Mouse (Mus musculus): ENCODE measurements at regions not wholly inside any gene's neighbourhood (a gene's known extent, or its start where the extent isn't known, plus 50 kb on each side); places are given as distances from the start of the nearest gene placed in this dataset.

DNA sequence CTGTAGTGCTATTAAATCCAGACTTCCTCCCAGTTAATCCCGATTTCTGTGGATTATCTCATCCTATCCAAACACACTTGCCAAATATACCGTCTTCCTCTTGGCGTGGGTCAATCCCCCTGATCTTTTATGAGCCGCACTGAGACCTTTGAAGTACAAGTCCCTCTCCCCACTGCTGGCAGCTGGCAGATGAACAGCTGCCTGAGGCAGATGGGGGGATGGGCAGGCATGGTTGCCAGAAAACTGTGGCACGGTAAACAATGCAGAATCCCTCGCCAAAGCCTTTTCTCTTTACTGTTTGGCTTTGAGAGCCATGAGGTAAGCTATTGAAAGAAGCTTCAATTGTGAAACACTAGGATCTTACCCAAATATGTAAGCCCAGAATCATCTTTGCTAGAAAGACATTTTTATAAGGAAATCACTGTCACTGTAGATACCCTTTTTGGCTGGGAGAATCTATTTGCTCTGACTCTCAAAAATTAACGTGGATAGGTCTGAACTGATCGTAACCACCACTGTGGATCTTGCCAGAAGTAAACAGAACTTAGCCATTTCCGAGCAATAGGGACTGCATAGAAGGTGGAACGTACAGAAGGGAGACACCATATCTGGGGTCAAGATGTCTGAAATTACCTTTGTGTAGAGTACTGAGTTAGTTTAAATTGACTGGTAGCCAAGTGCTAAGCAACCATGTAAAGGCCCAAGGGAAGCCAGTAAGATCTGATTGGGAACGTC is 221.5 kb downstream of the Ahr start:
- Histone ChIP-seq H3K9me3 (no peaks in the 10 kb centered on the region), H3K4me1 (replicated peaks) (no peaks in the 10 kb centered on the region), H3K4me3 (no peak overlapping the region), H3K27me3 (no peaks in the 10 kb centered on the region), H3K4me2 (no peak overlapping the region), H3K9ac (no peak overlapping the region), H3K36me3 (no peaks in the 10 kb centered on the region), H3K27ac (replicated peaks) (no peak overlapping the region)
- WGBS: 40% methylated on average over 11 of the region's 11 CpGs
- peak; percentile 75; the same call in 1 of the 2 replicates for ATAC-seq (ENCODE audit: low FRiP score, low read depth)

DNA sequence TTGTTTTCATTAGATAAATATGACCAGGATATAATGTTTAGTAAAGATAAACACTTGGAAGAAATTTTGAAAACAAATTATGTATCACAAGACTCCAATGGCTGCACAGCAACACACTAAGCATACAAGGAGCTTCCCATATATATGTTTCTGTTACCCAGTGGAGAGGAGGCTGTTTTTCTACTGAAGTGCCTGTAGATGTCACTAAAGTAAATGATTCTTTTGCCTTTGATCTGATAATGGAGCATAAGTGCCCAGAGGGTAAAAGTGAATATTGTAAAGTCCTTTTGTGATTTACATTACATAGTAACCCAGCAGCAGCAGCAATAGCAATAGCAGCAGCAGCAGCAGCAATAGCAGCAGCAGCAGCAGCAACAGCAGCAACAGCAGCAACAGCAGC is 226.3 kb downstream of the Ahr start:
- H3K9ac ChIP-seq: no peak overlapping the region
- no peak overlapping the region for H3K27ac ChIP-seq (replicated peaks)
- no peak overlapping the region for H3K4me2 ChIP-seq
- no peaks in the 10 kb centered on the region for H3K4me1 ChIP-seq (replicated peaks)
- H3K36me3 ChIP-seq: no peaks in the 10 kb centered on the region
- H3K9me3 ChIP-seq: no peaks in the 10 kb centered on the region
- no peak overlapping the region for H3K4me3 ChIP-seq
- H3K27me3 ChIP-seq: no peaks in the 10 kb centered on the region
- no peak for ATAC-seq (ENCODE audit: low FRiP score, low read depth)

DNA sequence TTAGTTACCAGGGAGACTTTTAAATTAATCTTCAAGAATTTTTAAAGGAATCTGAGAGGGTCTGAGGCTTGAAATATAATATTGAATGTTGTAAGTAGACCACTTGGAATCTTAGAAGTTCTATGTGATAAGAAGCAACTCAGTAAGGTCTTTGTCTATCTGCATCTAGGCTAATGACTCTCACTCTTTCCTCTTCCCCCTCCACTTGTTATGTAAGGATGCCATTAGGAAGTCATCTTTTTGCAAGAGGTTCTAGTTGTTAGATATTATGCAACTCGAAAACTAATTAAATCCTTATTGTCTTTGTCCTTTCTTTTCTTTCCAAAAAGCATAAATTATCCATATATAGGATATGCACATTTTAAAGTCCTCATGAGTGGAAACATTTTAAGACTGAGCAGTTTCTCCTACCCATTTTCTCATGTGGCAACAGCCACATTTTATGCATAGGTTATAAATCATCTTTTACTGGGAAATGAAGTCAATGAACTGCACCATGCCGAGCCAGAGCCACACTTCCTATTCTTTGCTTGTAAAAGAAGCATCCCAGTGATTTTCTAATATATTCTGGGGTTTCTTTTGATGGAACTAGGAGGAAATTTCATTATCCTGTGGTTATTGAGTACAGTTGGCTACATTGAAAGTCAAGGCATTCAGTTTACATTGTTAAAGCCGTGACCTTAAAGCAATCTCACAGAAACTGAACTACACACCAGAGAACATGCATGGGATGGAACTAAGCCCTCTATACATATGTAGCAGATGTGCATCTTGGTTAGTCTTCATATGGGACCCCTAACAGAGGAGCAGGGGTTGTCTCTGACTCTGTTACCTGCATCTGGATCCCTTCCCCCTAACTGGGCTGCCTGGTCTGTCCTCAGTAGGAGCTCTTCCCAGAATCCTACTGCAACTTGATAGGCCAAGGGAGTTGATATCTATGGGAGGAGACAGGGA is 230.8 kb downstream of the Ahr start:
- Histone ChIP-seq H3K36me3 (no peaks in the 10 kb centered on the region), H3K4me3 (no peak overlapping the region), H3K9ac (no peak overlapping the region), H3K9me3 (no peaks in the 10 kb centered on the region), H3K4me1 (replicated peaks) (no peaks in the 10 kb centered on the region), H3K4me2 (no peak overlapping the region), H3K27ac (replicated peaks) (no peak overlapping the region), H3K27me3 (no peaks in the 10 kb centered on the region)
- ATAC-seq (ENCODE audit: low FRiP score, low read depth): no peak
- 74% methylated on average over 3 of the region's 3 CpGs for WGBS

DNA sequence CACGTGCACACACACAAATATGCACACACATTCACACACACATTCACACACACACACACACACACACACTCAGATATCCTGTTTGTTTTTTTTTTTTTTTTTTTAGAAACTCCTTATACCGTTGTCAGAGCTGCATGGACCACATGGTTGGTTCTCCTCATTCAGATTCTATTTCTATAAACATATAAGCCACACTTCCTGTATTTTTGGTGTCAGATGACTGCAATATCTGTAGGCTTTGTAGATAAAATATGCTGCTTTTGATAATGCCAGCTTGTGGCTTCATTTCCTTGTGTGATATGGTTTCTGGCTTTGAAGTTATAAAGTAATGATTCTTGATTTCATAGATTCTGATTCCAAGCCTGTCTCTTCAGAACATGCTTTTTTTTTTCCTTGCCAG is 231.7 kb downstream of the Ahr start:
- no peak overlapping the region for H3K4me2 ChIP-seq
- H3K36me3 ChIP-seq: no peaks in the 10 kb centered on the region
- 79% methylated on average over 2 of the region's 2 CpGs for WGBS
- H3K27ac ChIP-seq (replicated peaks): no peak overlapping the region
- no peak overlapping the region for H3K4me3 ChIP-seq
- no peaks in the 10 kb centered on the region for H3K4me1 ChIP-seq (replicated peaks)
- H3K9ac ChIP-seq: no peak overlapping the region
- ATAC-seq (ENCODE audit: low FRiP score, low read depth): no peak
- H3K27me3 ChIP-seq: no peaks in the 10 kb centered on the region
- H3K9me3 ChIP-seq: no peaks in the 10 kb centered on the region

DNA sequence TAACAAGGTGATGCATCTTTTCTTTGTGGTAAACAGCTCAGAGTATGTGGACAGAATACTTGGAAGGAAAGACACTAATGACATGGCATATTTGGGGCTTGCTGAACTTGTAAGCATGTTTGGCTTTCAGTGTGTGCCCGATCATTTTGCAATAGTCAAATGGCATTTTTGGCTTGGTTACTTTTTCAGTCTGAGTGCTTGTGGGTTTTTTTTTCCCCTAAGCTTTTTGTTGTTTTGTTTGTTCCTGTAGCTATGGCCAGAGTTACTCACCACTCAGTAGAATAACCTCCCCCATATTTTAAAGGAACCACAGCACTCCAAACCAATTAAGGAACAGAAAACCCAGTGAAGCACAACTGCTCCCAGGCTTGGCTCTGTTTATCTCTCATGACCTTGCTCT is 240.2 kb downstream of the Ahr start:
- WGBS: 95% methylated on average over 1 of the region's 1 CpGs
- H3K4me3 ChIP-seq: no peak overlapping the region
- H3K4me1 ChIP-seq (replicated peaks): no peaks in the 10 kb centered on the region
- H3K9ac ChIP-seq: no peak overlapping the region
- no peaks in the 10 kb centered on the region for H3K9me3 ChIP-seq
- H3K27ac ChIP-seq (replicated peaks): no peak overlapping the region
- H3K36me3 ChIP-seq: no peaks in the 10 kb centered on the region
- H3K4me2 ChIP-seq: no peak overlapping the region
- H3K27me3 ChIP-seq: no peaks in the 10 kb centered on the region
- no peak for ATAC-seq (ENCODE audit: low FRiP score, low read depth)

DNA sequence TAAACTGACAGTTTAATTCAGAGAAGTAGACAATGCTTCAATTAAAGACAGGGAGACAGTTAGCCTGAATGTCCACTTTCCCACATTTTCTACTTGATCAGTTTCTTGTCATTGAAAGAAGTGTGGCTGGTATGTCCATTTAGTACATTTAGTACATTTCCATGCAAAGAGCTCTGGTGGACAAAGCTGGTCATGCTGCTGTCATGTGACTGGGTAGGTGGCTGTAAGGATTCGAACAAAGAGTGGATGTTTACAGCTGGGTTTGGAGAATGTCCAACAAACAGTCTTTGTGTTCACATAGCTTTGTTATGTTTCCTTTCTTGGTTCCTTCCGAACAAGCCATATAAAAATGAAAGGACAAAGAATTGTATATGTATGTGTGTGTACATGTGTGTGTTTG is 241.3 kb downstream of the Ahr start:
- no peak overlapping the region for H3K4me2 ChIP-seq
- no peak overlapping the region for H3K9ac ChIP-seq
- H3K36me3 ChIP-seq: no peaks in the 10 kb centered on the region
- H3K27me3 ChIP-seq: no peaks in the 10 kb centered on the region
- no peaks in the 10 kb centered on the region for H3K9me3 ChIP-seq
- H3K4me1 ChIP-seq (replicated peaks): no peaks in the 10 kb centered on the region
- 67% methylated on average over 2 of the region's 2 CpGs for WGBS
- H3K27ac ChIP-seq (replicated peaks): no peak overlapping the region
- no peak overlapping the region for H3K4me3 ChIP-seq
- ATAC-seq (ENCODE audit: low FRiP score, low read depth): no peak

DNA sequence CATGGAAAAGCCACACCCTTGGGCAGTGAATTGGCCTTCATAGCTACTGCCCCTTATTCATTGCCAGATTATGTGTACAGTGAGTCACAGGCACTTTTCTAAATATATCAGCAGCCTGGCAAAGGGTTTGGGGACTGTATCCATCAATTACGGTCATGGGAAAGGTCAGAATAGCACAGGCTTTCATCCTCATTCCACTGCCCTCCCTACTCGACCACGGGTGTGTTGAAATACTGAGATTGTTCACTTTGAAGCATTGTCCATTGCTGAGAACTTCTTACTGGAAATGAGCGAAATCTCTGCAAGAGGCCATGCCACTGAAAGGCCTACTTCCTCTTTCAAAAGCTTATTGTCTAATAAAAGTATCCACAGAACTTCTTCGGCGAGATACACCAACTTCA is 242.9 kb downstream of the Ahr start:
- Histone ChIP-seq H3K27me3 (no peaks in the 10 kb centered on the region), H3K9me3 (no peaks in the 10 kb centered on the region), H3K9ac (no peak overlapping the region), H3K4me2 (no peak overlapping the region), H3K27ac (replicated peaks) (no peak overlapping the region), H3K36me3 (no peaks in the 10 kb centered on the region), H3K4me1 (replicated peaks) (no peaks in the 10 kb centered on the region), H3K4me3 (no peak overlapping the region)
- WGBS: 87% methylated on average over 6 of the region's 6 CpGs
- ATAC-seq (ENCODE audit: low FRiP score, low read depth): no peak

DNA sequence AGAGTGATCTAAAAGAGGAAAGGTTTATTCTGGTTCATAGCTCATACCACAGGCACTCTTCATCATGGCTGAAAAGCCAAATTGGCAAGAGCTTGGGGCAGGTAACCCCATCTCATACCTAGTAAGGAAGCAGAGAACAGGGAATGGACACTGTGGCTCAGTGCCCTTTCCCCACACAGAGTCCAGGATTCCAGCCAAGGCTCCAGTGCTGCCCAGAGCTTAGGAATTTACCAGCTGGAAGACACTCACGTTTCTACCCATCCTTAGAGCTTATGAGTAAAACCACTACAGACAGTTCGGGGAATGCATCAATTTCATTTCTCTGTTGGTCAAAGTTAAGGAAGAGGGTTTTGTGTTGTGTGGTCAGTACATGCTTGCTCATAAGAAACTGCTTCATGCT is 241.0 kb downstream of the Snx13 start:
- Histone ChIP-seq H3K36me3 (no peaks in the 10 kb centered on the region), H3K27me3 (no peaks in the 10 kb centered on the region), H3K27ac (replicated peaks) (no peak overlapping the region), H3K4me2 (no peak overlapping the region), H3K9ac (no peak overlapping the region), H3K4me3 (no peak overlapping the region), H3K4me1 (replicated peaks) (no peaks in the 10 kb centered on the region), H3K9me3 (no peaks in the 10 kb centered on the region)
- WGBS: 66% methylated on average over 2 of the region's 2 CpGs
- no peak for ATAC-seq (ENCODE audit: low FRiP score, low read depth)

DNA sequence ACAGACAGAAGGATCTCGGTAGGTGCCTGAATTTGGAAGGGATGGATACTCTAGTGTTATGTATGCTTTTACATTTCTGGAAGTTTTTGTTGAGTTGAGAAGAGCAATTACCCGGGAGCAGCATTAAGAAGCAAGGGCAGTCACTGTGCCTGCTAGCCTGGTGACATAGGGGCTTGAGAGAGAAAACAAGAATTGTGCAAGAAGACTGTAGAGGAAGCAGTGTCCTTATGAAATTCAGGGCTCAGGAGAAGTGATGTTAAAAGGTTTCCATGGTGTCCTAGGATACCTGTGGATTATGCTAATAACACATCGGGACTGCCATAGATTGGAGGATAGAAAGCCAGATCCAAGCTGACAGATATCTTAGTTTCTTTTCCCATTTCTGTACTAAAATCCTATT is 240.6 kb downstream of the Snx13 start:
- Histone ChIP-seq H3K4me1 (replicated peaks) (no peaks in the 10 kb centered on the region), H3K4me2 (no peak overlapping the region), H3K9ac (no peak overlapping the region), H3K9me3 (no peaks in the 10 kb centered on the region), H3K36me3 (no peaks in the 10 kb centered on the region), H3K27ac (replicated peaks) (no peak overlapping the region), H3K27me3 (no peaks in the 10 kb centered on the region), H3K4me3 (no peak overlapping the region)
- 80% methylated on average over 3 of the region's 3 CpGs for WGBS
- no peak for ATAC-seq (ENCODE audit: low FRiP score, low read depth)

DNA sequence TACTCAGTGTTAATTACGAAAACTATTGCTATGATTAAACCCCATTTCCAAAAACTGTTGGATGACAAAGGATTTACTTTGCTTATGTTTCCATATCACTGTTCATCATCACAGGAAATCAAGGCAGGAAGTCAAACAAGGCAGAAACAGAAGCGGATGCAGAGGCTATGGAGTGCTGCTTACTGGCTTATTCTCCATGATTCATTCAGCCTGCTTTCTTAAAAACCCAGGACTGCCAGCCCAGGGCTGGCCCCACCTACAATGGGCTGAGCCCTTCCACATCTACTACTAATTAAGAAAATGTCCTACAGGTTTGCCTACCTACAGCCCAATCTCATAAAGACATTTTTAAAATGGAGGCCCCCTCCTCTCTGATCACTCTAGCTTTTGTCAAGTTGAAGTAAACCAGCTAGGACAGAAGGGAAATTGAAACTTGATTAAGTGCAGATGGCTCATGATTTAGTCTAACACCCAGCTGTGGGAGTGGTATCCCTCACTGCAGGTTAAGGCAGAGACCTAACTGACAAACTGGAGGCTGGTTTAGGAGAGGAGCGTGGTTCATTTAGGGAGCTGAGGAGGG is 240.1 kb downstream of the Snx13 start:
- 86% methylated on average over 3 of the region's 3 CpGs for WGBS
- H3K9ac ChIP-seq: no peak overlapping the region

DNA sequence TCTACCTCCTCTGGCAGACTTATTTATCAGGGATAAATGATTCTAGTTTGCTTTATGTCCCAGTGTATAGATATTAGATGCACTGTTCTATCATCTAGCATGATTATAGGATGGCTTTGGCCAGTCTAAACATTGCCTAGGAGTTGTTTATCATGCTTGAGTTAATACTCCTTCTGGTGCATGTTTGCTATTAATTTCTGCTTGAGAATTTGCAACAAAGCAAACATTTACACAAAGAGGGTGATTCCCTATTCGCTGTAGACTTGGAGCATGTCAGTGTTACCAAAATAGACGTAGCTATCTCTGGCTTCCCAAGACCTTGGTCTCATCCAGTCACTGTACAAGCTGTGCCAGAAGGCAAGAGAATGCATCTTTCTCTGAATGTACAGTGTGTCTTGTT is 237.4 kb downstream of the Snx13 start:
- no peaks in the 10 kb centered on the region for H3K36me3 ChIP-seq
- no peak overlapping the region for H3K9ac ChIP-seq
- H3K4me3 ChIP-seq: no peak overlapping the region
- H3K4me1 ChIP-seq (replicated peaks): no peaks in the 10 kb centered on the region
- no peak overlapping the region for H3K27ac ChIP-seq (replicated peaks)
- H3K9me3 ChIP-seq: no peaks in the 10 kb centered on the region
- no peak for ATAC-seq (ENCODE audit: low FRiP score, low read depth)
- WGBS: 74% methylated on average over 2 of the region's 2 CpGs
- no peak overlapping the region for H3K4me2 ChIP-seq
- H3K27me3 ChIP-seq: no peaks in the 10 kb centered on the region

More for the DNA sequence above, 240.1 kb downstream of the Snx13 start:
- H3K27ac ChIP-seq (replicated peaks): no peak overlapping the region
- H3K4me2 ChIP-seq: no peak overlapping the region
- H3K27me3 ChIP-seq: no peaks in the 10 kb centered on the region
- no peaks in the 10 kb centered on the region for H3K36me3 ChIP-seq
- H3K4me1 ChIP-seq (replicated peaks): no peaks in the 10 kb centered on the region
- no peak for ATAC-seq (ENCODE audit: low FRiP score, low read depth)
- H3K9me3 ChIP-seq: no peaks in the 10 kb centered on the region
- H3K4me3 ChIP-seq: no peak overlapping the region

DNA sequence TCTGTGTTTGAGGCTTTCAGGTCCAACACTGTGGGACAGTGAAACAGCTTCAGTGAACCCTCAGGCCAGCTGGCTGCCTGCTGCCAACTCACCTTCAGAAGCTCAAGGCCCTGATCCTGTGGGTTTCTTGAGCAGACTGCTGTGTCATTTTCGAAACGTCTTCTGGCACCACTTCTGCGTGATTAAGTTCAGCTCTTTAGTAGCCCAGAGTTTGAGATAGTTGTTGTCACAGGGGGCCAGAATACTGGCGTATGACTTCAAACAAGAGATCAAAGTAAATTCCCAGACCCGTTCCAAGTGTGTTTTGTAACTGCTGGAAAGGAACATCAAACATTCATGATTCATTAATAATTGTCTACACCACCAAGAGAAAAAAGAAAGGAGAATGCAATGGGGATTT is 236.9 kb downstream of the Snx13 start:
- 64% methylated on average over 5 of the region's 5 CpGs for WGBS
- Histone ChIP-seq H3K36me3 (no peaks in the 10 kb centered on the region), H3K9ac (no peak overlapping the region), H3K27me3 (no peaks in the 10 kb centered on the region), H3K27ac (replicated peaks) (no peak overlapping the region), H3K9me3 (no peaks in the 10 kb centered on the region), H3K4me1 (replicated peaks) (no peaks in the 10 kb centered on the region), H3K4me2 (no peak overlapping the region), H3K4me3 (no peak overlapping the region)
- ATAC-seq (ENCODE audit: low FRiP score, low read depth): no peak
